In genomic region chr16:87245933-87246791, GRCm38 (mm10) we compare ENCODE assay signal across 8 mouse cellular contexts.
DNase-seq lines count a peak whose midpoint lies in the region; ATAC-seq and TF ChIP-seq lines count a peak whose summit lies in the region.

No protein-coding gene starts in this region.

- peak overlapping the region; percentile 46 for H3K4me2 ChIP-seq in heart, embryonic 11.5 days
- peak overlapping the region; percentile 52 for H3K4me2 ChIP-seq in kidney, embryonic 16.5 days (replicated peaks; ENCODE audit: low read depth, low read length)
- H3K4me2 ChIP-seq in lung, postnatal 0 days (replicated peaks; ENCODE audit: low read depth, low read length) = peak overlapping the region; percentile 39

- H3K9ac ChIP-seq in heart, embryonic 11.5 days (ENCODE audit: low read depth, low read length) = peak overlapping the region; percentile 54; the same call in 1 of the 2 replicates
- H3K9ac ChIP-seq in kidney, embryonic 16.5 days (replicated peaks; ENCODE audit: low read length) = peak overlapping the region; percentile 57
- H3K9ac ChIP-seq in lung, postnatal 0 days (replicated peaks; ENCODE audit: low read depth) = 0 out of 2 replicates have a peak overlapping the region, but pooled peaks have one; percentile 13

- peak; percentile 49; the same call in 1 of the 2 replicates for TF ChIP-seq POLR2A in embryonic fibroblast, embryonic 13.5 days (IDR thresholded peaks at IDR 0.05; ENCODE audit: low read depth, low read length)
- no peak for TF ChIP-seq POLR2A in small intestine, adult 2 months (IDR thresholded peaks at IDR 0.05; ENCODE audit: low read depth, low read length)

- ATAC-seq in heart, embryonic 11.5 days (replicated peaks; ENCODE audit: insufficient number of reproducible peaks, low FRiP score, low TSS enrichment) = peak; percentile 69
- peak; percentile 89 for ATAC-seq in kidney, embryonic 16.5 days (ENCODE audit: low FRiP score, low TSS enrichment)
- ATAC-seq in lung, postnatal 0 days = peak; percentile 93
- no peak for ATAC-seq in CD4-positive, CD25-positive, alpha-beta regulatory T cell, adult 4 months

- no peaks in the 10 kb centered on the region for H3K9me3 ChIP-seq in heart, embryonic 11.5 days (replicated peaks; ENCODE audit: control insufficient read depth, low read length)
- H3K9me3 ChIP-seq in kidney, embryonic 16.5 days (ENCODE audit: low read length) = no peaks in the 10 kb centered on the region
- H3K9me3 ChIP-seq in lung, postnatal 0 days (ENCODE audit: low read length) = no peaks in the 10 kb centered on the region

- TF ChIP-seq CTCF in embryonic fibroblast, embryonic 13.5 days (IDR thresholded peaks at IDR 0.05; ENCODE audit: borderline replicate concordance, insufficient read depth, low read length) = peak; percentile 88
- peak; percentile 89 for TF ChIP-seq CTCF in lung, postnatal 0 days (IDR thresholded peaks at IDR 0.05)
- peak; percentile 35; the same call in 1 of the 2 replicates for TF ChIP-seq CTCF in small intestine, adult 2 months (IDR thresholded peaks at IDR 0.05; ENCODE audit: extremely low read depth, insufficient read length, insufficient replicate concordance, low read depth, low read length)

- no peaks in the 10 kb centered on the region for H3K27me3 ChIP-seq in heart, embryonic 11.5 days (ENCODE audit: control insufficient read depth, insufficient read depth, low read length)
- H3K27me3 ChIP-seq in kidney, embryonic 16.5 days (ENCODE audit: insufficient read depth, low read length) = no peaks in the 10 kb centered on the region
- H3K27me3 ChIP-seq in lung, postnatal 0 days (replicated peaks; ENCODE audit: insufficient read depth, low read length) = no peaks in the 10 kb centered on the region
- H3K27me3 ChIP-seq in small intestine, adult 2 months (ENCODE audit: control insufficient read depth, insufficient read depth, low read length) = no peaks in the 10 kb centered on the region

- peak; percentile 44; the same call in 1 of the 2 replicates for TF ChIP-seq EP300 in lung, postnatal 0 days (IDR thresholded peaks at IDR 0.05)

- H3K36me3 ChIP-seq in heart, embryonic 11.5 days (ENCODE audit: control insufficient read depth, insufficient read depth, low read length) = no peaks in the 10 kb centered on the region
- no peaks in the 10 kb centered on the region for H3K36me3 ChIP-seq in kidney, embryonic 16.5 days (ENCODE audit: insufficient read depth, low read length)
- no peaks in the 10 kb centered on the region for H3K36me3 ChIP-seq in lung, postnatal 0 days (ENCODE audit: insufficient read depth, low read length)
- no peaks in the 10 kb centered on the region for H3K36me3 ChIP-seq in small intestine, adult 2 months (ENCODE audit: control insufficient read depth, insufficient read depth, low read length)

- peaks cover 7% of the 10 kb centered on the region; the same call in 1 of the 2 replicates for H3K4me1 ChIP-seq in embryonic fibroblast, embryonic 13.5 days (ENCODE audit: control insufficient read depth, insufficient read depth, low read length)
- H3K4me1 ChIP-seq in heart, embryonic 11.5 days (ENCODE audit: control insufficient read depth, insufficient read depth, low read length) = peaks cover 7% of the 10 kb centered on the region
- H3K4me1 ChIP-seq in kidney, embryonic 16.5 days (ENCODE audit: insufficient read depth, low read length) = peaks cover 15% of the 10 kb centered on the region
- no peaks in the 10 kb centered on the region for H3K4me1 ChIP-seq in lung, postnatal 0 days (ENCODE audit: insufficient read depth, low read depth, low read length)
- no peaks in the 10 kb centered on the region for H3K4me1 ChIP-seq in small intestine, adult 2 months (ENCODE audit: control insufficient read depth, insufficient read depth, insufficient read length, low read length)

- peak overlapping the region; percentile 67 for H3K27ac ChIP-seq in embryonic fibroblast, embryonic 13.5 days (ENCODE audit: insufficient read depth, low read length)
- H3K27ac ChIP-seq in heart, embryonic 11.5 days (ENCODE audit: low read depth, low read length) = 0 out of 2 replicates have a peak overlapping the region, but pooled peaks have one; percentile 30
- H3K27ac ChIP-seq in kidney, embryonic 16.5 days (ENCODE audit: low read length) = peak overlapping the region; percentile 74
- H3K27ac ChIP-seq in lung, postnatal 0 days (ENCODE audit: low read length) = peak overlapping the region; percentile 27
- no peak overlapping the region for H3K27ac ChIP-seq in small intestine, adult 2 months (ENCODE audit: insufficient read depth, low read depth, low read length)

- peak; percentile 36 for DNase-seq in right cerebral cortex, postnatal 14 days
- no peak for DNase-seq in right cerebral cortex, adult 18-20 months
- peak; percentile 92 for DNase-seq in lung, postnatal 0 days (ENCODE audit: low spot score)

- 0 out of 2 replicates have a peak overlapping the region, but pooled peaks have one; percentile 14 for H3K4me3 ChIP-seq in embryonic fibroblast, embryonic 13.5 days (ENCODE audit: insufficient read depth, low read length)
- H3K4me3 ChIP-seq in heart, embryonic 11.5 days (ENCODE audit: low read depth, low read length) = 0 out of 2 replicates have a peak overlapping the region, but pooled peaks have one; percentile 2
- H3K4me3 ChIP-seq in kidney, embryonic 16.5 days (ENCODE audit: low read length) = peak overlapping the region; percentile 40
- H3K4me3 ChIP-seq in lung, postnatal 0 days (ENCODE audit: low read depth, low read length) = no peak overlapping the region
- H3K4me3 ChIP-seq in small intestine, adult 2 months (ENCODE audit: low read depth, low read length) = peak overlapping the region; percentile 35

- 38% methylated on average over 26 of the region's 26 CpGs for WGBS in heart, embryonic 11.5 days (ENCODE audit: insufficient replicate concordance)
- 10% methylated on average over 26 of the region's 26 CpGs for WGBS in kidney, embryonic 16.5 days
- WGBS in lung, postnatal 0 days = 24% methylated on average over 26 of the region's 26 CpGs
- WGBS in small intestine, adult 2 months = 47% methylated on average over 26 of the region's 26 CpGs

Comparison
In these comparisons a context has a peak if more than half of its experiments do, and no peak if none do; other contexts are left out.
1. CTCF ChIP-seq: peak in every context shown above with its lines; median percentile 89 in lung, postnatal 0 days; 88 in embryonic fibroblast, embryonic 13.5 days; 35 in small intestine, adult 2 months.